Comparison of ENCODE assay signal across 20 mouse cellular contexts in genomic region chr12:73221235-73221634, GRCm38 (mm10).
DNase-seq lines count a peak whose midpoint lies in the region; ATAC-seq and TF ChIP-seq lines count a peak whose summit lies in the region.
"Had no signal": no experiment of that assay in that cellular context is flagged by ENCODE, and none has a peak within 500 bp of the region (broad histone marks: within the 10 kb centered on the region; RNA-seq: fewer than 3 reads in every experiment).

No protein-coding gene starts in this region.

- H3K4me2 ChIP-seq in liver, embryonic 15.5 days: no peak overlapping the region
- H3K4me2 ChIP-seq: forebrain, embryonic 13.5 days; heart, embryonic 11.5 days; hindbrain, embryonic 12.5 days; hindbrain, embryonic 15.5 days had no signal

- ATAC-seq in liver, embryonic 15.5 days (ENCODE audit: insufficient read depth): peak; percentile 58; the same call in 1 of the 2 replicates
- ATAC-seq in megakaryocyte-erythroid progenitor cell, adult 5-6 weeks (replicated peaks; ENCODE audit: low FRiP score, low TSS enrichment, poor library complexity, severe bottlenecking): peak; percentile 82
- ATAC-seq: forebrain, embryonic 13.5 days; forebrain, embryonic 16.5 days; Patski had no signal

- no peak overlapping the region for H3K27ac ChIP-seq in MEL (ENCODE audit: control insufficient read depth, low read depth, low read length)
- no peak overlapping the region for H3K27ac ChIP-seq in liver, embryonic 15.5 days (replicated peaks)
- H3K27ac ChIP-seq: forebrain, embryonic 10.5 days; forebrain, embryonic 13.5 days; hindbrain, embryonic 12.5 days; hindbrain, embryonic 15.5 days had no signal

- no peak for TF ChIP-seq RAD21 in MEL (IDR thresholded peaks at IDR 0.05; ENCODE audit: low read depth, low read length)

- peak in 1 of 2 experiments; percentile 41; a peak in 2 of 4 replicates for TF ChIP-seq EP300 in MEL (IDR thresholded peaks at IDR 0.05; ENCODE audit: low read depth in 1 of 2, low read length in 2 of 2)

- H3K79me2 ChIP-seq in MEL (ENCODE audit: control insufficient read depth, insufficient read depth, low read length, poor library complexity): no peaks in the 10 kb centered on the region

- H3K36me3 ChIP-seq in MEL (ENCODE audit: control insufficient read depth in 1 of 2, insufficient read depth in 2 of 2, low read length in 2 of 2): peaks cover 5 to 12% of the 10 kb centered on the region in 2 experiments
- peaks cover 12% of the 10 kb centered on the region for H3K36me3 ChIP-seq in liver, embryonic 15.5 days (replicated peaks)

- peaks cover 7 to 9% of the 10 kb centered on the region in 2 experiments for H3K4me1 ChIP-seq in MEL (ENCODE audit: control insufficient read depth in 1 of 2, insufficient read depth in 2 of 2, low read length in 2 of 2)
- H3K4me1 ChIP-seq in liver, embryonic 15.5 days (replicated peaks): peaks cover 6% of the 10 kb centered on the region
- H3K4me1 ChIP-seq: forebrain, embryonic 10.5 days; forebrain, embryonic 13.5 days; hindbrain, embryonic 12.5 days; hindbrain, embryonic 15.5 days had no signal

- H3K9me3 ChIP-seq in MEL (replicated peaks; ENCODE audit: insufficient read depth, low read length): no peaks in the 10 kb centered on the region
- no peaks in the 10 kb centered on the region for H3K9me3 ChIP-seq in liver, embryonic 15.5 days (replicated peaks)
- H3K9me3 ChIP-seq: forebrain, embryonic 10.5 days; forebrain, embryonic 13.5 days; hindbrain, embryonic 12.5 days; hindbrain, embryonic 15.5 days had no signal

- no peak overlapping the region for H3K4me3 ChIP-seq in MEL (ENCODE audit: control insufficient read depth in 1 of 2, insufficient read depth in 1 of 2, low read depth in 2 of 2, low read length in 2 of 2)
- no peak overlapping the region for H3K4me3 ChIP-seq in liver, embryonic 15.5 days (replicated peaks)
- H3K4me3 ChIP-seq: forebrain, embryonic 10.5 days; forebrain, embryonic 13.5 days; hindbrain, embryonic 12.5 days; hindbrain, embryonic 15.5 days had no signal

- TF ChIP-seq POLR2A in MEL (IDR thresholded peaks at IDR 0.05; ENCODE audit: control insufficient read depth in 1 of 2, insufficient read depth in 1 of 2, low read depth in 1 of 2, low read length in 2 of 2, poor library complexity in 1 of 2): no peak

- H3K9ac ChIP-seq in MEL (ENCODE audit: control insufficient read depth, low read depth, low read length, poor library complexity, severe bottlenecking): no peak overlapping the region
- H3K9ac ChIP-seq in liver, embryonic 15.5 days: no peak overlapping the region
- H3K9ac ChIP-seq: forebrain, embryonic 13.5 days; hindbrain, embryonic 12.5 days; hindbrain, embryonic 15.5 days had no signal

- H3K27me3 ChIP-seq in MEL (ENCODE audit: control insufficient read depth in 1 of 2, insufficient read depth in 2 of 2, low read length in 2 of 2): no peaks in the 10 kb centered on the region
- H3K27me3 ChIP-seq in liver, embryonic 15.5 days: no peaks in the 10 kb centered on the region
- H3K27me3 ChIP-seq: forebrain, embryonic 13.5 days; hindbrain, embryonic 12.5 days; hindbrain, embryonic 15.5 days; Patski had no signal

- DNase-seq in 416B (ENCODE audit: low read depth) (peak; percentile 20), MEL (ENCODE audit: low read depth, low spot score) (no peak)
- DNase-seq in gastrocnemius, postnatal 36 days: no peak
- DNase-seq in spleen, postnatal 10 days (ENCODE audit: low spot score in 2 of 2): no peak
- DNase-seq: adrenal gland, postnatal 10 days; adrenal gland, postnatal 36 days; cerebellum, adult 18-20 months; cerebellum, adult 9-10 months; cerebellum, postnatal 14 days; gastrocnemius, postnatal 10 days; heart, adult 11 months had no signal

- intact Hi-C loops in gastrocnemius, postnatal 36 days (cut with DNase I): no loop called here

- 22% methylated on average over 3 of the region's 3 CpGs for WGBS in liver, embryonic 15.5 days (ENCODE audit: insufficient replicate concordance)

- no peak for TF ChIP-seq CTCF in MEL (IDR thresholded peaks at IDR 0.05 in 2 of 3, conservative IDR thresholded peaks at IDR 0.05 in 1 of 3; ENCODE audit: control insufficient read depth in 1 of 3, insufficient read depth in 1 of 3, low read depth in 2 of 3, low read length in 3 of 3, poor library complexity in 1 of 3, severe bottlenecking in 1 of 3)

TF ChIP-seq in MEL, 35 proteins besides CTCF, POLR2A, EP300 and RAD21:
- TF ChIP-seq POLR2AphosphoS2 (IDR thresholded peaks at IDR 0.05; ENCODE audit: low read length): no peak
- TF ChIP-seq TBP (IDR thresholded peaks at IDR 0.05; ENCODE audit: low read depth, low read length): no peak
- no peak for TF ChIP-seq MAX (IDR thresholded peaks at IDR 0.05; ENCODE audit: low read length)
- TF ChIP-seq MXI1 (IDR thresholded peaks at IDR 0.05; ENCODE audit: low read depth, low read length): no peak
- no peak for TF ChIP-seq E2F4 (IDR thresholded peaks at IDR 0.05; ENCODE audit: borderline replicate concordance, low read depth, low read length)
- peak; percentile 48 for TF ChIP-seq GATA1 (IDR thresholded peaks at IDR 0.05; ENCODE audit: low read depth, low read length)
- no peak for TF ChIP-seq MYC (IDR thresholded peaks at IDR 0.05; ENCODE audit: low read depth, low read length)
- no peak for TF ChIP-seq ZKSCAN1 (IDR thresholded peaks at IDR 0.05; ENCODE audit: low read depth, low read length)
- no peak for TF ChIP-seq BHLHE40 (IDR thresholded peaks at IDR 0.05; ENCODE audit: borderline replicate concordance, low read depth, low read length)
- TF ChIP-seq RCOR1 (IDR thresholded peaks at IDR 0.05; ENCODE audit: low read depth, low read length): 0 out of 2 replicates have a peak, but pooled peaks have one; percentile 11
- no peak for TF ChIP-seq JUND (IDR thresholded peaks at IDR 0.05; ENCODE audit: low read depth, low read length)
- TF ChIP-seq TAL1 (IDR thresholded peaks at IDR 0.05; ENCODE audit: low read length): no peak
- TF ChIP-seq MAZ (IDR thresholded peaks at IDR 0.05; ENCODE audit: low read depth, low read length): no peak
- peak; percentile 33; the same call in 1 of the 2 replicates for TF ChIP-seq TCF12 (IDR thresholded peaks at IDR 0.05; ENCODE audit: low read depth, low read length)
- peak; percentile 67 for TF ChIP-seq ETS1 (IDR thresholded peaks at IDR 0.05; ENCODE audit: low read depth, low read length)
- no peak for TF ChIP-seq GABPA (IDR thresholded peaks at IDR 0.05; ENCODE audit: low read depth, low read length)
